Mouse (Mus musculus): Measurements from ENCODE around the gene Gm128. TPM values are rescaled to one million over a fixed set of nuclear protein-coding genes. Genes with fewer than 3 reads are reported as not detected.

Gm128 gene
- polyA plus RNA-seq, 1 experiment from 2014 or later = 0.08 TPM

GRCm38 (mm10) chr3:95263089-95263739, 21.8 kb upstream of the Gm128 start:
- DNase-seq (peak; percentile 88), ATAC-seq (peak; percentile 72)
- H3K4me1 ChIP-seq (ENCODE audit: insufficient read depth) = 0 out of 2 replicates have a peak, but pooled peaks cover 6% of the 10 kb centered on the region
- H3K4me2 ChIP-seq (ENCODE audit: low read depth, low read length) = no peak overlapping the region
- no peaks in the 10 kb centered on the region for H3K27me3 ChIP-seq (ENCODE audit: insufficient read depth, low read length)
- no peaks in the 10 kb centered on the region for H3K9me3 ChIP-seq (ENCODE audit: low read length)
- whole genome bisulfite sequencing (ENCODE audit: insufficient replicate concordance) = 32% methylated on average over 11 of the region's 11 CpGs
- H3K4me3 ChIP-seq (ENCODE audit: low read depth, low read length) = no peak overlapping the region
- peaks cover 22% of the 10 kb centered on the region for H3K36me3 ChIP-seq (replicated peaks; ENCODE audit: insufficient read depth, low read length)
- no peak overlapping the region for H3K9ac ChIP-seq (replicated peaks)
- H3K27ac ChIP-seq (ENCODE audit: low read depth) = peak overlapping the region; percentile 58
- TF ChIP-seq EP300 (IDR thresholded peaks at IDR 0.05; ENCODE audit: low read depth) (peak; percentile 35; the same call in 1 of the 2 replicates), CTCF (IDR thresholded peaks at IDR 0.05; ENCODE audit: low read depth) (peak; percentile 92)

GRCm38 (mm10) chr3:95261975-95262374, 20.6 kb upstream of the Gm128 start:
- Histone ChIP-seq H3K4me2 (ENCODE audit: low read depth, low read length) (no peak overlapping the region), H3K27me3 (ENCODE audit: insufficient read depth, low read length) (no peaks in the 10 kb centered on the region), H3K36me3 (replicated peaks; ENCODE audit: insufficient read depth, low read length) (peaks cover 29% of the 10 kb centered on the region), H3K4me3 (ENCODE audit: low read depth, low read length) (no peak overlapping the region), H3K9me3 (ENCODE audit: low read length) (no peaks in the 10 kb centered on the region), H3K4me1 (ENCODE audit: insufficient read depth) (0 out of 2 replicates have a peak, but pooled peaks cover under 1% of the 10 kb centered on the region), H3K9ac (replicated peaks) (no peak overlapping the region), H3K27ac (ENCODE audit: low read depth) (no peak overlapping the region)
- TF ChIP-seq CTCF (IDR thresholded peaks at IDR 0.05; ENCODE audit: low read depth) = no peak
- no peak for DNase-seq
- WGBS (ENCODE audit: insufficient replicate concordance) = 89% methylated on average over 4 of the region's 4 CpGs
- ATAC-seq = no peak

- TF ChIP-seq EP300 (IDR thresholded peaks at IDR 0.05; ENCODE audit: low read depth) = no peak
- no peak for TF ChIP-seq CTCF (IDR thresholded peaks at IDR 0.05; ENCODE audit: low read depth)
- Histone ChIP-seq H3K9me3 (ENCODE audit: low read length) (no peaks in the 10 kb centered on the region), H3K36me3 (replicated peaks; ENCODE audit: insufficient read depth, low read length) (peaks cover 40% of the 10 kb centered on the region), H3K27ac (ENCODE audit: low read depth) (no peak overlapping the region), H3K4me1 (ENCODE audit: insufficient read depth) (no peaks in the 10 kb centered on the region), H3K27me3 (ENCODE audit: insufficient read depth, low read length) (no peaks in the 10 kb centered on the region), H3K9ac (replicated peaks) (no peak overlapping the region), H3K4me3 (ENCODE audit: low read depth, low read length) (no peak overlapping the region), H3K4me2 (ENCODE audit: low read depth, low read length) (no peak overlapping the region)
- 68% methylated on average over 5 of the region's 5 CpGs for WGBS (ENCODE audit: insufficient replicate concordance)
- DNase-seq (no peak), ATAC-seq (no peak)
Measured at GRCm38 (mm10) chr3:95256931-95257330, 15.5 kb upstream of the Gm128 start.

- H3K4me2 ChIP-seq (ENCODE audit: low read depth, low read length) = no peak within 1 kb of the TSS
- peaks cover 9% of the 10 kb centered on the region for H3K36me3 ChIP-seq (replicated peaks; ENCODE audit: insufficient read depth, low read length)
- WGBS (ENCODE audit: insufficient replicate concordance) = 49% methylated on average over 7 of the region's 7 CpGs
- H3K27me3 ChIP-seq (ENCODE audit: insufficient read depth, low read length) = no peaks in the 10 kb centered on the region
- TF ChIP-seq EP300 (IDR thresholded peaks at IDR 0.05; ENCODE audit: low read depth) = no peak
- no peak for TF ChIP-seq CTCF (IDR thresholded peaks at IDR 0.05; ENCODE audit: low read depth)
- peaks cover 5% of the 10 kb centered on the region for H3K4me1 ChIP-seq (ENCODE audit: insufficient read depth)
- no peak within 1 kb of the TSS for H3K27ac ChIP-seq (ENCODE audit: low read depth)
- no peaks in the 10 kb centered on the region for H3K9me3 ChIP-seq (ENCODE audit: low read length)
- H3K4me3 ChIP-seq (ENCODE audit: low read depth, low read length) = no peak within 1 kb of the TSS
- no peak within 1 kb of the TSS for H3K9ac ChIP-seq (replicated peaks)
- ATAC-seq = no peak
- no peak for DNase-seq
Measured at GRCm38 (mm10) chr3:95250783-95251424, 9.5 kb upstream of the Gm128 start, which contains the start of gene Bnipl. Gene Bnipl (minus strand): TSS chr3:95251193.

GRCm38 (mm10) chr3:95250361-95250760, 9.0 kb upstream of the Gm128 start:
- no peak overlapping the region for H3K27ac ChIP-seq (ENCODE audit: low read depth)
- ATAC-seq (no peak), DNase-seq (no peak)
- no peaks in the 10 kb centered on the region for H3K27me3 ChIP-seq (ENCODE audit: insufficient read depth, low read length)
- peaks cover 5% of the 10 kb centered on the region for H3K4me1 ChIP-seq (ENCODE audit: insufficient read depth)
- WGBS (ENCODE audit: insufficient replicate concordance) = 74% methylated on average over 5 of the region's 5 CpGs
- H3K9ac ChIP-seq (replicated peaks) = no peak overlapping the region
- H3K36me3 ChIP-seq (replicated peaks; ENCODE audit: insufficient read depth, low read length) = peaks cover 7% of the 10 kb centered on the region; the same call in 1 of the 2 replicates
- H3K4me2 ChIP-seq (ENCODE audit: low read depth, low read length) = no peak overlapping the region
- H3K4me3 ChIP-seq (ENCODE audit: low read depth, low read length) = no peak overlapping the region
- TF ChIP-seq EP300 (IDR thresholded peaks at IDR 0.05; ENCODE audit: low read depth) (no peak), CTCF (IDR thresholded peaks at IDR 0.05; ENCODE audit: low read depth) (no peak)
- no peaks in the 10 kb centered on the region for H3K9me3 ChIP-seq (ENCODE audit: low read length)

- TF ChIP-seq EP300 (IDR thresholded peaks at IDR 0.05; ENCODE audit: low read depth) (no peak), CTCF (IDR thresholded peaks at IDR 0.05; ENCODE audit: low read depth) (no peak)
- ATAC-seq (no peak), DNase-seq (no peak)
- H3K9me3 ChIP-seq (ENCODE audit: low read length) = no peaks in the 10 kb centered on the region
- no peak overlapping the region for H3K9ac ChIP-seq (replicated peaks)
- no peak overlapping the region for H3K4me3 ChIP-seq (ENCODE audit: low read depth, low read length)
- H3K27me3 ChIP-seq (ENCODE audit: insufficient read depth, low read length) = no peaks in the 10 kb centered on the region
- peaks cover 5% of the 10 kb centered on the region for H3K4me1 ChIP-seq (ENCODE audit: insufficient read depth)
- no peak overlapping the region for H3K27ac ChIP-seq (ENCODE audit: low read depth)
- WGBS (ENCODE audit: insufficient replicate concordance) = 61% methylated on average over 1 of the region's 1 CpGs
- no peak overlapping the region for H3K4me2 ChIP-seq (ENCODE audit: low read depth, low read length)
- no peaks in the 10 kb centered on the region for H3K36me3 ChIP-seq (replicated peaks; ENCODE audit: insufficient read depth, low read length)
Measured at GRCm38 (mm10) chr3:95247660-95248336, 6.4 kb upstream of the Gm128 start.

Data from liver, postnatal 0 days (tissue).